Mouse (Mus musculus): ENCODE results near the gene Fam135a. TPM values are rescaled to one million over a fixed set of nuclear protein-coding genes. Genes with fewer than 3 reads are reported as not detected.

Gene Fam135a
- 35.9 and 37.5 TPM in 2 replicates for polyA plus RNA-seq (2014; fragmentation: Nextera tagmentation; extraction: Ambion mirVana)

GRCm38 (mm10) chr1:24099926-24100869 lies at the start of gene Fam135a:
Fam135a (minus strand) TSS chr1:24100341.
- H3K27me3 ChIP-seq (ENCODE audit: control insufficient read depth, insufficient read depth, low read length), result no peaks in the 10 kb centered on the region
- H3K27ac ChIP-seq (ENCODE audit: low read length), result peak within 1 kb of the TSS; percentile 75
- ATAC-seq (ENCODE audit: insufficient number of reproducible peaks, insufficient read depth, low FRiP score, low read depth), result peak; percentile 91
- H3K9me3 ChIP-seq (ENCODE audit: control insufficient read depth, low read depth, low read length), result no peaks in the 10 kb centered on the region
- H3K36me3 ChIP-seq (ENCODE audit: control insufficient read depth, insufficient read depth, low read length), result no peaks in the 10 kb centered on the region
- H3K4me2 ChIP-seq (replicated peaks; ENCODE audit: low read depth, low read length), result peak within 1 kb of the TSS; percentile 76
- peaks cover 6% of the 10 kb centered on the region; the same call in 1 of the 2 replicates for H3K4me1 ChIP-seq (ENCODE audit: control insufficient read depth, insufficient read depth, low read length)
- WGBS, result under 1% methylated on average over 84 of the region's 88 CpGs
- H3K4me3 ChIP-seq (ENCODE audit: low read depth, low read length), result peak within 1 kb of the TSS; percentile 79
- peak within 1 kb of the TSS; percentile 84 for H3K9ac ChIP-seq (replicated peaks; ENCODE audit: low read depth, low read length)

GRCm38 (mm10) chr1:24143504-24143903 lies 43.4 kb upstream of the Fam135a start:
- no peaks in the 10 kb centered on the region for H3K27me3 ChIP-seq (ENCODE audit: control insufficient read depth, insufficient read depth, low read length)
- H3K9me3 ChIP-seq (ENCODE audit: control insufficient read depth, low read depth, low read length), result no peaks in the 10 kb centered on the region
- H3K4me2 ChIP-seq (replicated peaks; ENCODE audit: low read depth, low read length), result no peak overlapping the region
- 80% methylated on average over 8 of the region's 8 CpGs for WGBS
- no peak overlapping the region for H3K9ac ChIP-seq (replicated peaks; ENCODE audit: low read depth, low read length)
- no peaks in the 10 kb centered on the region for H3K4me1 ChIP-seq (ENCODE audit: control insufficient read depth, insufficient read depth, low read length)
- no peak overlapping the region for H3K4me3 ChIP-seq (ENCODE audit: low read depth, low read length)
- H3K27ac ChIP-seq (ENCODE audit: low read length), result no peak overlapping the region
- H3K36me3 ChIP-seq (ENCODE audit: control insufficient read depth, insufficient read depth, low read length), result no peaks in the 10 kb centered on the region
- no peak for ATAC-seq (ENCODE audit: insufficient number of reproducible peaks, insufficient read depth, low FRiP score, low read depth)

GRCm38 (mm10) chr1:24140555-24140954 lies 40.4 kb upstream of the Fam135a start:
- Histone ChIP-seq H3K4me1 (ENCODE audit: control insufficient read depth, insufficient read depth, low read length) (no peaks in the 10 kb centered on the region), H3K36me3 (ENCODE audit: control insufficient read depth, insufficient read depth, low read length) (no peaks in the 10 kb centered on the region), H3K4me2 (replicated peaks; ENCODE audit: low read depth, low read length) (no peak overlapping the region), H3K9me3 (ENCODE audit: control insufficient read depth, low read depth, low read length) (no peaks in the 10 kb centered on the region), H3K27me3 (ENCODE audit: control insufficient read depth, insufficient read depth, low read length) (no peaks in the 10 kb centered on the region), H3K9ac (replicated peaks; ENCODE audit: low read depth, low read length) (no peak overlapping the region), H3K4me3 (ENCODE audit: low read depth, low read length) (no peak overlapping the region), H3K27ac (ENCODE audit: low read length) (no peak overlapping the region)
- ATAC-seq (ENCODE audit: insufficient number of reproducible peaks, insufficient read depth, low FRiP score, low read depth), result no peak
- WGBS, result 82% methylated on average over 6 of the region's 6 CpGs

DNA sequence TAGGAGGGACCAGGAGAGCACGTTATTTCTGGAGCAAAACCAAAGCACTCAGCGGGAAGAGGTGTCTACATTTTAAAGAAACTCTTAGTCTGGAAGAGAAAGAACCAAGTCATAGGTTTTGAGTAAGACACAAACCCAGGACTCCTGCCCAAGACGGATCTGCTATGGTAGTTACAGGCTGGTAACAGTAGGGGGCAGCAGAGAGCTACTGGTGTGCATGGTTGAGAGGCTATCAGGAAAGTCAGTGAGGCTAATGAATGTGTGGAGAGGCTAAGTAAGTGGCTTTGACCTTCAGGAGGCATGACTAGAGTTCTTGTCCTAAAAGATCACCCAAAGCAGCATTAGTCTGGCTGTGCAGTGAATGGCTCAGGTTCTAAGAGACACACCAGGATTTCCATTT lies 37.0 kb upstream of the Fam135a start:
- WGBS, result 9% methylated on average over 3 of the region's 3 CpGs

DNA sequence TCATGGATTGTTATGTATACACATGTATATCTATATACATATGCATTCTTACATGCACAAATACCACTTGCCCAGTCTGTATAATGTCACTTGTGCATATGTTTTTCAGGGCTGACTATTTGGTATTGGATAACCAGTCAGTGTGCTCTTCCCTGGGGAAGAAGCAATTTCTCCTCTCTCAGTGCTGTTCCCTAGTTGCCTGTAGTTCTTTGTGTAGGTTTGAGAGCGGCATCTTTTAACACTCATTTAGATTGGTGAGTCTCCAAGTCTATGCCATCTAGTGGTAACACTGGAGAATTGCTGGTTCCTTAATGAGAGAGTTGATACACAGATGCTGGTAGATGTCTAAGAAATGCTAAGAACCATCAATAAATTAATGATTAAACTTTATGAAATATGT lies 34.7 kb upstream of the Fam135a start:
- WGBS, result 0% methylated on average over 1 of the region's 1 CpGs
- Histone ChIP-seq H3K36me3 (ENCODE audit: control insufficient read depth, insufficient read depth, low read length) (no peaks in the 10 kb centered on the region), H3K4me3 (ENCODE audit: low read depth, low read length) (no peak overlapping the region), H3K27me3 (ENCODE audit: control insufficient read depth, insufficient read depth, low read length) (no peaks in the 10 kb centered on the region), H3K4me1 (ENCODE audit: control insufficient read depth, insufficient read depth, low read length) (no peaks in the 10 kb centered on the region), H3K4me2 (replicated peaks; ENCODE audit: low read depth, low read length) (no peak overlapping the region), H3K27ac (ENCODE audit: low read length) (no peak overlapping the region), H3K9me3 (ENCODE audit: control insufficient read depth, low read depth, low read length) (no peaks in the 10 kb centered on the region), H3K9ac (replicated peaks; ENCODE audit: low read depth, low read length) (no peak overlapping the region)
- ATAC-seq (ENCODE audit: insufficient number of reproducible peaks, insufficient read depth, low FRiP score, low read depth), result no peak

More for the DNA sequence above, 37.0 kb upstream of the Fam135a start:
- Histone ChIP-seq H3K36me3 (ENCODE audit: control insufficient read depth, insufficient read depth, low read length) (no peaks in the 10 kb centered on the region), H3K4me3 (ENCODE audit: low read depth, low read length) (no peak overlapping the region), H3K27ac (ENCODE audit: low read length) (no peak overlapping the region), H3K4me2 (replicated peaks; ENCODE audit: low read depth, low read length) (no peak overlapping the region), H3K9me3 (ENCODE audit: control insufficient read depth, low read depth, low read length) (no peaks in the 10 kb centered on the region), H3K27me3 (ENCODE audit: control insufficient read depth, insufficient read depth, low read length) (no peaks in the 10 kb centered on the region), H3K9ac (replicated peaks; ENCODE audit: low read depth, low read length) (no peak overlapping the region), H3K4me1 (ENCODE audit: control insufficient read depth, insufficient read depth, low read length) (no peaks in the 10 kb centered on the region)
- ATAC-seq (ENCODE audit: insufficient number of reproducible peaks, insufficient read depth, low FRiP score, low read depth), result no peak

DNA sequence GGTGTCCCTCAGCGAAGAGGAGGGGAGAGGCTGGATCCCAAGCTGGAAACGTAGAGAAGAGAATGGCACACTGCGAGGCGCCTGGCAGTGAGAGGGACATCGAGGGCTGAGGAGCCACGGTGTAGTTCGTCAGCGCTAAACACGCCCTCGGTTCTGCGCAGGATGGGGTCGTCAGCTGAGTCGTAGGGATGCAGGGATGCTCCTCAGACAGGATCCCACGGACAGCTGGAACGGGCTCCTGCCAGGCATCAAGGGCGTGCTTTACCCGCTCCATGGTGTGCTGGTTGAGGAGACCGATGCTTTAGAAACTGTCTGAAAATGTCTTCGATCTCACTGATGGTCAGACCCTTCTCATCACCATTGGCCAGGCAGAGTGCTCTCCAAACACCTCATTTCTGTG lies 33.7 kb upstream of the Fam135a start:
- no peaks in the 10 kb centered on the region for H3K9me3 ChIP-seq (ENCODE audit: control insufficient read depth, low read depth, low read length)
- H3K4me2 ChIP-seq (replicated peaks; ENCODE audit: low read depth, low read length), result no peak overlapping the region
- H3K9ac ChIP-seq (replicated peaks; ENCODE audit: low read depth, low read length), result no peak overlapping the region
- no peak overlapping the region for H3K4me3 ChIP-seq (ENCODE audit: low read depth, low read length)
- H3K27ac ChIP-seq (ENCODE audit: low read length), result no peak overlapping the region
- no peaks in the 10 kb centered on the region for H3K4me1 ChIP-seq (ENCODE audit: control insufficient read depth, insufficient read depth, low read length)
- no peak for ATAC-seq (ENCODE audit: insufficient number of reproducible peaks, insufficient read depth, low FRiP score, low read depth)
- WGBS, result 39% methylated on average over 19 of the region's 19 CpGs
- no peaks in the 10 kb centered on the region for H3K36me3 ChIP-seq (ENCODE audit: control insufficient read depth, insufficient read depth, low read length)
- no peaks in the 10 kb centered on the region for H3K27me3 ChIP-seq (ENCODE audit: control insufficient read depth, insufficient read depth, low read length)

DNA sequence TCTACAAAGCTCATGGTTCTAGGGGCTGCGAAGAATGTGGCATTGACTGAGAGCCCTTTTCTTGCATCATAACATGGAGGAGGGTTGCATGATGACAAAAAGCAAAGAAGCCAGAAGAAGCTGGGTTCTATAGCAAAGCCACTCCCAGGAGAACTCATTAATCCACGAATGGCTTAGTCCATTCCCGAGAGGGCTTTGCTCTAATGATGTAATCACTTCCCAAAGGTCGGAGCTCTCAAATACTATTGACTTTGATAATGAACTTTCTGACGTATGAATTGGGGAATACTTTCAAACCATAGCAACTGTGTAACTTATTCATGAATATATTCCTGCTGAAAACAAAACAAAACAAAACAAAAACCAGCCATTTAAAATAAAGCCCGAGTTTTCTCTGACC lies 27.7 kb upstream of the Fam135a start:
- 58% methylated on average over 6 of the region's 6 CpGs for WGBS
- H3K9ac ChIP-seq (replicated peaks; ENCODE audit: low read depth, low read length), result no peak overlapping the region
- ATAC-seq (ENCODE audit: insufficient number of reproducible peaks, insufficient read depth, low FRiP score, low read depth), result no peak

DNA sequence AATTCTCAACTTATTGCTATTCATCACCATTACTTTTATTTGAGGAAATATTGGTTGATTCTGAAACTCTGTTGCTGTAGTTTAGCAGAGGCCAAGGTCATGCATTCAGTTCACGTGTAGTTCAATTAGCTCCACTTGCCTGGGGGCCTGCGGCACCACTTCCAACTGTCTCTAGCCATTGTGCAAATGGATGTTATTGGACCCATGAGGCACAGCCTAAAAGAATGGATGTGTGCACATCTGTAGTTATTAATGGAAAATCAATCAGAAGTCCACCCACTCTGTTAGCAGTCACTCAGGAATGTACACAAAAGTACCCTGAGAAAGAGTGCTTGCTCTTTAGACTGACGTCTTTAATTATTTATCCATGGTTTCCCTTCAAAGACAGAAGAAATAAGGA lies 24.5 kb upstream of the Fam135a start:
- Histone ChIP-seq H3K4me1 (ENCODE audit: control insufficient read depth, insufficient read depth, low read length) (no peaks in the 10 kb centered on the region), H3K9ac (replicated peaks; ENCODE audit: low read depth, low read length) (no peak overlapping the region), H3K4me2 (replicated peaks; ENCODE audit: low read depth, low read length) (no peak overlapping the region), H3K9me3 (ENCODE audit: control insufficient read depth, low read depth, low read length) (no peaks in the 10 kb centered on the region), H3K27me3 (ENCODE audit: control insufficient read depth, insufficient read depth, low read length) (no peaks in the 10 kb centered on the region), H3K4me3 (ENCODE audit: low read depth, low read length) (no peak overlapping the region), H3K27ac (ENCODE audit: low read length) (no peak overlapping the region), H3K36me3 (ENCODE audit: control insufficient read depth, insufficient read depth, low read length) (no peaks in the 10 kb centered on the region)
- no peak for ATAC-seq (ENCODE audit: insufficient number of reproducible peaks, insufficient read depth, low FRiP score, low read depth)
- 55% methylated on average over 3 of the region's 3 CpGs for WGBS

More for the DNA sequence above, 27.7 kb upstream of the Fam135a start:
- H3K4me3 ChIP-seq (ENCODE audit: low read depth, low read length), result no peak overlapping the region
- no peaks in the 10 kb centered on the region for H3K27me3 ChIP-seq (ENCODE audit: control insufficient read depth, insufficient read depth, low read length)
- H3K9me3 ChIP-seq (ENCODE audit: control insufficient read depth, low read depth, low read length), result no peaks in the 10 kb centered on the region
- H3K27ac ChIP-seq (ENCODE audit: low read length), result no peak overlapping the region
- no peaks in the 10 kb centered on the region for H3K36me3 ChIP-seq (ENCODE audit: control insufficient read depth, insufficient read depth, low read length)
- H3K4me2 ChIP-seq (replicated peaks; ENCODE audit: low read depth, low read length), result no peak overlapping the region
- H3K4me1 ChIP-seq (ENCODE audit: control insufficient read depth, insufficient read depth, low read length), result no peaks in the 10 kb centered on the region

Data from stomach, embryonic 14.5 days (tissue).